Mouse (Mus musculus) small intestine, adult 2 months (tissue): ENCODE measurements at regions not wholly inside any gene's neighbourhood (a gene's known extent, or its start where the extent isn't known, plus 50 kb on each side); places are given as distances from the start of the nearest gene placed in this dataset.

Source experiments
- CTCF ChIP-seq: fragments of 200-500 bp; IDR thresholded peaks from 2 replicates; pipeline ENCODE4 v1.5.1; 2012; ENCODE audit warnings: low read depth, mild to moderate bottlenecking, control low read depth, inconsistent platforms, low read length, moderate library complexity, mixed read lengths; ENCODE audit not compliant: insufficient replicate concordance, insufficient read length; ENCODE audit errors: extremely low read depth
- POLR2A ChIP-seq: fragments of 200-500 bp; IDR thresholded peaks from 2 replicates; pipeline ENCODE4 v1.6.1; 2012; ENCODE audit warnings: low read depth, mild to moderate bottlenecking, control low read depth, inconsistent platforms, low read length, moderate library complexity

DNA sequence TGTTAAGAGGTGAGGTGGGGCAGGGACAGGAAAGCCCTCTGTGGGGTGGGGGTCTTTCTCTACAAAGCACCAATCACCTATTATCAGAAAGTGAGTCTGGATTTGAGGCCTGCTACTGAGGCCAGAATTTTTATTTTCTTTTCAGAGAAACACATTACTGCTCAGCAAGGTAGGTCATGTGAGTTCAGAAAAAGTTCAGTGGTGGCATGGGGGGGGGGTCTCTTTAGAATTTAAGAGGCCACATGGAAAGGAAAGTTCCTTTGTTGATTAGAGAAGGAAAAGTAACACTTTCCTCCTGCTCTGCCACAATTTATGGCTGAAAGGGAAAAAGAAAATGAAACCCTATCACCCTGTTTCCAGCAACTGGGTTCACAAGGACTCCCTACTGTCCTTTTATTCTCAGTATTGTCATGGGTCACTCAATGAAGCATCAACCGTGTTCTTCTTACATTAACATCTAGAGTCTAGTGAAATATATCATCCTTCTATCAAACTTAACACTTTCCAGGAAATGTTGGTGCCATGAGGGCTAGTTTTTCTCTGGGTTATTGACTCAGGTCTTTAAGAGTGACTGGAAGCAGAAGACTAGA is 194.1 kb downstream of the 4930474N05Rik start:
- TF ChIP-seq CTCF (no peak), POLR2A (no peak)
